Mouse (Mus musculus): ENCODE data around the gene Ubxn7.
A peak's percentile ranks its signal among the peaks of the same experiment; 100 is the strongest.
"Not testable (repeated sequence)": the region's sequence is repeated elsewhere in the genome, so short reads cannot be mapped to it uniquely, and the experiment has no call there.

Gene Ubxn7

GRCm38 (mm10) chr16:32332040-32332555, at the start of gene Ubxn7:
Ubxn7 (plus strand) TSS chr16:32332257.
- peak; percentile 97 for DNase-seq

GRCm38 (mm10) chr16:32282608-32283007, 49.4 kb upstream of the Ubxn7 start:
- DNase-seq = no peak

- no peak for DNase-seq
These were observed 40.2 kb upstream of the Ubxn7 start for GRCm38 (mm10) chr16:32291821-32292220.

GRCm38 (mm10) chr16:32299617-32300016, 32.4 kb upstream of the Ubxn7 start:
- not testable (repeated sequence) for DNase-seq

GRCm38 (mm10) chr16:32303046-32303445, 29.0 kb upstream of the Ubxn7 start:
- no peak for DNase-seq

- DNase-seq = no peak
These were observed 28.2 kb upstream of the Ubxn7 start for GRCm38 (mm10) chr16:32303886-32304285.

GRCm38 (mm10) chr16:32311970-32312369, 20.1 kb upstream of the Ubxn7 start:
- no peak for DNase-seq

GRCm38 (mm10) chr16:32312386-32312785, 19.7 kb upstream of the Ubxn7 start:
- DNase-seq = no peak

- DNase-seq = no peak
These were observed 19.2 kb upstream of the Ubxn7 start for GRCm38 (mm10) chr16:32312859-32313258.

- DNase-seq = no peak
These were observed 15.5 kb upstream of the Ubxn7 start for GRCm38 (mm10) chr16:32316601-32317000.

- DNase-seq = no peak
These were observed 8.1 kb upstream of the Ubxn7 start for GRCm38 (mm10) chr16:32323953-32324352.

- DNase-seq = no peak
These were observed 984 bp upstream of the Ubxn7 start for GRCm38 (mm10) chr16:32330876-32331670.

GRCm38 (mm10) chr16:32332556-32333511, 777 bp downstream of the Ubxn7 start:
- peak; percentile 42 to 53 for DNase-seq

GRCm38 (mm10) chr16:32335146-32335545, 3.1 kb downstream of the Ubxn7 start:
- DNase-seq = no peak

- no peak for DNase-seq
These were observed 4.1 kb downstream of the Ubxn7 start for GRCm38 (mm10) chr16:32336026-32336780.

GRCm38 (mm10) chr16:32337001-32337400, 4.9 kb downstream of the Ubxn7 start:
- no peak for DNase-seq

GRCm38 (mm10) chr16:32340451-32340850, 8.4 kb downstream of the Ubxn7 start:
- no peak for DNase-seq

GRCm38 (mm10) chr16:32345521-32345920, 13.5 kb downstream of the Ubxn7 start:
- no peak for DNase-seq

GRCm38 (mm10) chr16:32350776-32351175, 18.7 kb downstream of the Ubxn7 start:
- no peak for DNase-seq

- no peak for DNase-seq
These were observed 31.5 kb downstream of the Ubxn7 start for GRCm38 (mm10) chr16:32363530-32363929.

GRCm38 (mm10) chr16:32371351-32371750, 39.3 kb downstream of the Ubxn7 start:
- DNase-seq = peak; percentile 5 to 6

- no peak for DNase-seq
These were observed 47.5 kb downstream of the Ubxn7 start for GRCm38 (mm10) chr16:32379575-32379974.

- DNase-seq = no peak
These were observed 50.8 kb downstream of the Ubxn7 start for GRCm38 (mm10) chr16:32382901-32383300.
